Mouse (Mus musculus) ES-E14 (cell line): ENCODE measurements at regions not wholly inside any gene's neighbourhood (a gene's known extent, or its start where the extent isn't known, plus 50 kb on each side); places are given as distances from the start of the nearest gene placed in this dataset.

Experiments
- CHD2 ChIP-seq: IDR thresholded peaks from 2 replicates; pipeline ENCODE4 v1.6.1; 2014; ENCODE audit warnings: mild to moderate bottlenecking, low read depth, low read length, inconsistent platforms
- HCFC1 ChIP-seq: IDR thresholded peaks from 2 replicates; pipeline ENCODE4 v1.6.1; 2012; ENCODE audit warnings: low read length, inconsistent platforms, borderline replicate concordance; ENCODE audit not compliant: insufficient read depth
- ZC3H11A ChIP-seq: IDR thresholded peaks from 2 replicates; pipeline ENCODE4 v1.6.1; 2012; ENCODE audit warnings: low read depth, mild to moderate bottlenecking, inconsistent platforms, low read length, borderline replicate concordance

GRCm38 (mm10) chr3:52413187-52413746 is 145.1 kb downstream of the Foxo1 start:
- TF ChIP-seq ZC3H11A (no peak), HCFC1 (no peak), CHD2 (no peak)
